Mouse (Mus musculus) hindbrain, embryonic 11.5 days (tissue): ENCODE measurements at regions not wholly inside any gene's neighbourhood (a gene's known extent, or its start where the extent isn't known, plus 50 kb on each side); places are given as distances from the start of the nearest gene placed in this dataset.

Experiments
- ATAC-seq: fragments of 200-750 bp; cut with Nextera tagmentation; 2 replicates; pipeline ENCODE4 v1.8.0; 2017; ENCODE audit warnings: mild to moderate bottlenecking, moderate TSS enrichment, moderate library complexity; ENCODE audit not compliant: low FRiP score
- DNase-seq: peaks from one replicate; pipeline ENCODE4 v3.0.0-alpha.2; 2015; ENCODE audit warnings: low spot score
- H3K27ac ChIP-seq: fragments of 300-500 bp; sonication (generic); 2 replicates; pipeline ENCODE4 v1.5.1; 2014; ENCODE audit warnings: mild to moderate bottlenecking, low read depth, low read length
- H3K27me3 ChIP-seq: fragments of 300-500 bp; sonication (generic); 2 replicates; pipeline ENCODE4 v1.6.1; 2014; ENCODE audit warnings: mild to moderate bottlenecking, low read length, moderate library complexity, mixed read lengths; ENCODE audit not compliant: control insufficient read depth, insufficient read depth
- H3K36me3 ChIP-seq: fragments of 300-500 bp; sonication (generic); 2 replicates; pipeline ENCODE4 v1.6.1; 2014; ENCODE audit warnings: mild to moderate bottlenecking, low read length, moderate library complexity, mixed read lengths; ENCODE audit not compliant: control insufficient read depth, insufficient read depth
- H3K4me1 ChIP-seq: fragments of 300-500 bp; sonication (generic); replicated peaks from 2 replicates; pipeline ENCODE4 v1.6.1; 2014; ENCODE audit warnings: low read length, mixed read lengths; ENCODE audit not compliant: control insufficient read depth, insufficient read depth
- H3K4me2 ChIP-seq: fragments of 300-500 bp; sonication (generic); replicated peaks from 2 replicates; pipeline ENCODE4 v1.6.1; 2014; ENCODE audit warnings: mild to moderate bottlenecking, low read depth, low read length
- H3K4me3 ChIP-seq: fragments of 300-500 bp; sonication (generic); 2 replicates; pipeline ENCODE4 v1.5.1; 2014; ENCODE audit warnings: low read depth, low read length
- H3K9ac ChIP-seq: fragments of 300-500 bp; sonication (generic); 2 replicates; pipeline ENCODE4 v1.6.1; 2014; ENCODE audit warnings: low read depth, low read length
- H3K9me3 ChIP-seq: fragments of 300-500 bp; sonication (generic); 2 replicates; pipeline ENCODE4 v1.6.1; 2016; ENCODE audit warnings: low read length; ENCODE audit not compliant: control insufficient read depth
- WGBS: fragments of 180-500 bp; shearing (Covaris S2); extraction: QIAGEN DNeasy Blood & Tissue Kit; methylation state at CpG from one replicate; pipeline ENCODE4 v1.1.7; 2014; 5-methylcytosine and 5-hydroxymethylcytosine counted together

DNA sequence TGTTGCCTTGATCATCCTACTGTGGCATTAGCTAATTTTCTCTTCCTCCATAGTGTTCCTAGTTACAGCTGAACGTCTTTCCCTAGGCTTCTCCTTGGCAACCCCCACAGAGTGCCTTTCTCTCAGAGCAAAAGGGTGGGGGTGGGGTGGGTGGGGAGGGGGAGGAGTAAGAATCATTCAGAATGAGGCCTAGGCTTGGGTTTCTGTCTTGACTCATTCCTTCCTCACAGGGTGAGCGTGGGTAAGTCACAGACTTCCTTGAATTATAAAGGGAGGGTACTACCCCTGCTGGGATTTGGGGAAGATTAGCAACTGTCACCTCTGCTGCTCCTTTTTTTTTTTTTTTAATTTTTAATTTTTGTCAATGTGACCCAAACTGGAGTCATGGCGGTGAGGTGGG, 114.5 kb downstream of the Dhx35 start:
- 52% methylated on average over 3 of the region's 3 CpGs for WGBS
- no peak for DNase-seq
- ATAC-seq = no peak
- Histone ChIP-seq H3K27ac (no peak overlapping the region), H3K4me3 (no peak overlapping the region), H3K4me2 (no peak overlapping the region), H3K9me3 (no peaks in the 10 kb centered on the region), H3K4me1 (no peaks in the 10 kb centered on the region), H3K9ac (no peak overlapping the region), H3K27me3 (no peaks in the 10 kb centered on the region), H3K36me3 (no peaks in the 10 kb centered on the region)

DNA sequence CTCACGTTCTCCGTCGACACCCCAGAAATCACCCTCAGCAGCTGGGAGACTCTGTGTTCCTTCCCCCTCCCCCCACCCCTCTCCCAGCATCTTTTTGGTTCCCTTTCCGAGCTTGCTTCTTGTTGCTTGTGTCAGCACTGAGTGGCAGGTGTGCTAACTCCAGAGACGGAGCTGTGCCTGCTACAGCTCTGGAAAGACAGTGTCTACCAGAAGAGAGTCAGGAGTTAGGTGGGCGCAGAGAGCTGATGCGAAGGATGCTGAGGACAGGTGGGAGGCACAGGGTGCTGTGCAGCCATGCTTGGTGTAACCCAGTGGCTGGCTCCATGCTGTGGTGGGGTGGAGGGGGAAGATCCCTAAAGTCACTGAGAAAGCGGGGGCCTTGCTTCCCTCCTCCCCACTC, 115.7 kb downstream of the Dhx35 start:
- Histone ChIP-seq H3K36me3 (no peaks in the 10 kb centered on the region), H3K27me3 (no peaks in the 10 kb centered on the region), H3K4me3 (no peak overlapping the region), H3K4me1 (no peaks in the 10 kb centered on the region), H3K27ac (no peak overlapping the region), H3K9me3 (no peaks in the 10 kb centered on the region), H3K9ac (no peak overlapping the region), H3K4me2 (no peak overlapping the region)
- WGBS = 54% methylated on average over 8 of the region's 8 CpGs
- ATAC-seq (no peak), DNase-seq (no peak)

DNA sequence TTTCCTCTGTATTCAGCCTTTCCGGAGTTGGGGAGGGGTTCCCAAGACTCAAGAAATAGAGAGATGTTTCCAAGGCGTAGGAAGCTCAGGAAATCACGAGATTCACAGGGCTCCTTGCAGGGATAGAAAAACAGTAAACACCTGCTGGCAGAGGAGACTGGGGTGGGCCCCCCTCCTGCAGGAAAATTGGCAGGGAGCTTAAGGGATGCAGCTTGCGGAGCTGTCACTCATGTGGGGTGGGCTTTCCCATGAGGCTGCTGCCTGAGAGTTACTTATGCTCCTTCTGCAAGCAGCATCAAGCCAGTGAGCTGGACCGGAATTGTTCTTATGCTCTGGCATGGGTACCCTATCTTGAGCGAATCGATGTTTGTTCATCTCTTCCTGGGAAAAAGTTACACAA, 116.6 kb downstream of the Dhx35 start:
- Histone ChIP-seq H3K9ac (no peak overlapping the region), H3K27ac (no peak overlapping the region), H3K9me3 (no peaks in the 10 kb centered on the region), H3K36me3 (no peaks in the 10 kb centered on the region), H3K4me2 (no peak overlapping the region), H3K4me3 (no peak overlapping the region), H3K27me3 (no peaks in the 10 kb centered on the region), H3K4me1 (no peaks in the 10 kb centered on the region)
- no peak for DNase-seq
- 57% methylated on average over 7 of the region's 7 CpGs for WGBS
- ATAC-seq = no peak

DNA sequence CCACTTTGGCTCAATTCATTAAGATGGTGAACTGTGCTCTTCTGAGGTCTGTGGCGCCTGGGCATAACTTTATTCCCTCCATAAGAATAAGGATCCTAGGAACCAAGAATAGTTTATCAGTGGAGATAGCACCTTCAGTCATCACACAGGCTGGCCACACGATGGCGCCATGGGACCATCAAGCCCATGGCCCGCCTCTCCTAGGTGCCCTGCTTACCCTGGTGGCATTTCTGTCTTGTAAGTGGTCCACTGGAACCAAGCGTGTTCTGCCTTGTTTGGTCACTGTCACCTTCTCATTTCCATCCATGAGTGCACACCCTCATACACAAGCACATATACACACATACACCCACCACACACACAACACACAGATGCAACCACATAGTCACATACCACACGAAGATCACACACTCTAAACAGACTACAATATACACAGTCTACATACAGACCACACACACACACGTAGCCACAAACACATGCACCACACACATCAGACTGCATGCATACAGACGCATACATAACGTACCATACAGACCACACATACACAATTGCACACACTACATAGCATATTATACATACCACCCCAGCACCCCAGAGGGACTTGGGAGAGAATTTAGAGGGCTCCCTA, 118.1 kb downstream of the Dhx35 start:
- H3K4me1 ChIP-seq = no peaks in the 10 kb centered on the region
- no peak overlapping the region for H3K4me3 ChIP-seq
- DNase-seq (peak; percentile 81), ATAC-seq (peak; percentile 51)
- no peak overlapping the region for H3K9ac ChIP-seq
- no peak overlapping the region for H3K4me2 ChIP-seq
- no peaks in the 10 kb centered on the region for H3K9me3 ChIP-seq
- no peaks in the 10 kb centered on the region for H3K36me3 ChIP-seq
- no peak overlapping the region for H3K27ac ChIP-seq
- no peaks in the 10 kb centered on the region for H3K27me3 ChIP-seq
- WGBS = 38% methylated on average over 9 of the region's 9 CpGs

DNA sequence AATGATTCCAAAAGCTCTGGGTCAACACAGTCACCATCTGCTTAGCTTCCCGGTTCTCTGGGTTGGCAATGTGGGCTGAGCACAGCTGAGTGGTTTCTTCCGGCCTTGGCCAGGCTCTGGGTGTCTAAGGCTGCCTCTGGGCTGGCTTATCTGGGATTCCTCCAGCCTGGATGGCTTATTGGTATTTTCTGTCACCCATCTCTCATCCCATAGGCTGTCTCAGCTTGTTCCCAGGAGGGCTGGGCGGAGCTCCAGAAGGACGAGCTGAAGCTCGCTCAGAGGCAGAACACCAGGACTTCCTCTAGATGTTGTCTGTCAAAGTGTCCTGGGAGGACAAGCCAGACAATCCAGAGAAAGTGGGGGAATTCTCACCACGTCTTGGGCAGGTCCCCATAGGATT, 122.8 kb downstream of the Dhx35 start:
- DNase-seq = no peak
- H3K27ac ChIP-seq = no peak overlapping the region
- no peak overlapping the region for H3K9ac ChIP-seq
- H3K27me3 ChIP-seq = no peaks in the 10 kb centered on the region
- WGBS = 68% methylated on average over 6 of the region's 6 CpGs
- H3K4me1 ChIP-seq = no peaks in the 10 kb centered on the region
- ATAC-seq = no peak
- no peaks in the 10 kb centered on the region for H3K36me3 ChIP-seq
- H3K9me3 ChIP-seq = no peaks in the 10 kb centered on the region
- H3K4me3 ChIP-seq = no peak overlapping the region
- no peak overlapping the region for H3K4me2 ChIP-seq

DNA sequence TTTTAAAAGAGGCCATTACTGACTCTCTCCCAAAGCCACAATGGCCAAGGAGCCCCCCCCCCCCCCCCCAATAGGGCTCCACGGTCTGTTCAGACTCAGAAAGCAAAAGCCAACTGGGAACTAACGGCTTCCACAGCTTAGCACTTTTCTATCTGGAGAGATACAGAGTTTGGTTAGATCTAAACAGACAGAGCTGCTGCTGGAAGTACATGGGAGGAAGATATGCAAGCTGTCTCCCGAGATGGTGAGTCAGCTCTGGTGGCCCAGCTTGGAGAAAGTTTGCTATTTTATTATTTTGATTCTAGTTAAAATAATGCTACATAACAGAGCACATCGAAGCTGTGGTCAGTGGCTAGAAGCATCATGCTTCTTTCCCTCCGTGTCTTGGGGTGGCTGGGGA, 123.7 kb downstream of the Dhx35 start:
- Histone ChIP-seq H3K9me3 (no peaks in the 10 kb centered on the region), H3K4me2 (no peak overlapping the region), H3K27ac (no peak overlapping the region), H3K27me3 (no peaks in the 10 kb centered on the region), H3K36me3 (no peaks in the 10 kb centered on the region), H3K4me1 (no peaks in the 10 kb centered on the region), H3K4me3 (no peak overlapping the region), H3K9ac (no peak overlapping the region)
- DNase-seq = no peak
- ATAC-seq = no peak
- 82% methylated on average over 5 of the region's 5 CpGs for WGBS

DNA sequence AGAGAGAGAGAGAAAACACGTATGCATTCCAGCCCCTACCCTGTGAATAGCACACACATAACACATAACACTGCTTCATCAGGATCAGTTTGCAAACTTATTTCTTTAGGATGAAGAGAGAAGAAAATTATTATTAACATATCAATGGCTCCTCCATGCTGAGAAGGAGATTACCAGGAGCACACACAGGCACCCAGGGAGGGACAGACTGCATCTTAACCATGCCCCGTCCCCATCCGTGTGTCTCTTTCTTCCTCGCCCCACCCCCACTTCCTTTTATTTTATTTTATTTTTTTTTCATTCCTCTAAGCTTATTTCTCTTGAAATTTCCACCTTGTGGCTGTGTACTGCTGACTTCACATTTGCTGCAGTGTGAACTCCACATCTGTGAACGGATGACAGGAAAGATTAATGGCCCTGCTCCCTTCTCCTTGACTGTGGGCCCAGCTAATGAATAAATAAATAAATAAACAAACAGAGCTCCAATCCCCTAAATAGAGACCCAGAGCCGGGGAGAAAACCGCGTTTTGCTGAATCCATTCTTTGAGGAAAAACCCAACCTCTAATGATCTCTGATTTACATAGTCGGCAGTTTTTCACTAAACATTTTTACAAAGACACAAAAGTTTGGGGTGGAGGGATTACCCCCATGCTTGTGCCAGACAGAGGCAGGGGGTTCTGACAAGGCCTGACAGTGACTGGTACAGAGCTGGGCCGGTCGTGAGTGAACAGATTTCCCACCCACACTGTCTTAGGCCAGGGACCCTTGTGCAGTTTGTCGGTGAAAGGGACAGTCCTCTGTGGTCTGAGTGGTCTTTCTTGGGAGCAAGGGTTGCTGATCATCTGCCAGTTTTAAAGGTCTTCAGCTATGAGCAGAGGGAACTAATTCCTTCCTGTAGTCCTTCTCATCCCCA, 127.0 kb downstream of the Dhx35 start:
- H3K9me3 ChIP-seq = no peaks in the 10 kb centered on the region
- 43% methylated on average over 12 of the region's 12 CpGs for WGBS
- H3K4me1 ChIP-seq = no peaks in the 10 kb centered on the region
- peak; percentile 43; the same call in 1 of the 2 replicates for ATAC-seq
- no peaks in the 10 kb centered on the region for H3K36me3 ChIP-seq
- H3K4me3 ChIP-seq = no peak overlapping the region
- no peak overlapping the region for H3K4me2 ChIP-seq
- H3K9ac ChIP-seq = no peak overlapping the region
- DNase-seq = peak; percentile 45
- H3K27me3 ChIP-seq = no peaks in the 10 kb centered on the region
- H3K27ac ChIP-seq = peak overlapping the region; percentile 24; the same call in 1 of the 2 replicates

DNA sequence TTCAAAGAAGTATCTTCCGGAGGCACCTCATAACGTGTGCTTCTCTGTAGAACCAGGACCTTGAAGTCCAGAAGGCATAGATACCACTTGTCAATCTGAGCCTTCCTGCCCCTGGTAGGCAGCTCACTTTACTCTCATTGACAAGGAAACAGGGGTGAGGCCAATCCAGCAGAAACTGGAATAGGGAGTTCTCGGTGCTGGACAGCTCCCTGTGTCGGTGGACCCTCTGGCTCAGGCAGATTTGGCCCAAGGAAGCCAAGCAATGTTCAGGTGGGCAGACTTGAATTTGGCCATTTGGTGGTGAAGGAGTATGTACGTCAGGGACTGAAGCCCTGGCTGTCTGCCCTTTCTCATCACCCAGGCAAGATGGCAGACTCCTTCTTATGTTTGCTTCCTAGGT, 128.2 kb downstream of the Dhx35 start:
- Histone ChIP-seq H3K4me3 (no peak overlapping the region), H3K9ac (no peak overlapping the region), H3K27ac (no peak overlapping the region), H3K4me2 (no peak overlapping the region), H3K27me3 (no peaks in the 10 kb centered on the region), H3K4me1 (no peaks in the 10 kb centered on the region), H3K36me3 (no peaks in the 10 kb centered on the region), H3K9me3 (no peaks in the 10 kb centered on the region)
- DNase-seq (peak; percentile 35), ATAC-seq (no peak)
- WGBS = 59% methylated on average over 5 of the region's 5 CpGs

DNA sequence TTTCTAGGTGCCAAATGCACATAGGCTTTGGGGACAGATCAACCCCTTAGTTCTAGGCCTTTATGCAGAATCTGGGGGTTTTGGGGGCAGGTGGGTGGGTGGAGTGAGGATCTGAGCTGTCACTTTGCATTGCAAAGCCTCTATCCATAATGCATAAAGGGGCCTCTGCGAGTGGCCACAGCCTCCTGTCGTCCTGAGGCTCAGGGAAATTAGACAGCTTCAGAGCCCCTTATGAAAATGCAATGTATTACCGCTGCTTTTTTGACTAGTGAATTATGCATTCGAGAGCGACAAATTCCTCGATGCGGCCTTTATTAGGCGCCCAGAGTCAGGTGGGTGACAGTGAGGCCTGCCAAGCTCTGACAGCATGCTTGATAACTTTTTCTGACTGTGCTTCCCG, 134.9 kb downstream of the Dhx35 start:
- no peaks in the 10 kb centered on the region; the same call in 1 of the 2 replicates for H3K4me1 ChIP-seq
- H3K27ac ChIP-seq = no peak overlapping the region
- H3K9me3 ChIP-seq = no peaks in the 10 kb centered on the region
- H3K36me3 ChIP-seq = no peaks in the 10 kb centered on the region
- WGBS = 55% methylated on average over 9 of the region's 9 CpGs
- H3K4me3 ChIP-seq = no peak overlapping the region
- ATAC-seq = no peak
- H3K27me3 ChIP-seq = no peaks in the 10 kb centered on the region
- DNase-seq = no peak
- no peak overlapping the region for H3K9ac ChIP-seq
- H3K4me2 ChIP-seq = no peak overlapping the region
